Mouse (Mus musculus) forebrain, embryonic 15.5 days (tissue): ENCODE results near the gene Il22ra2. TPM values are rescaled to one million over a fixed set of nuclear protein-coding genes. Genes with fewer than 3 reads are reported as not detected.

Experiments
- ATAC-seq: fragments of 200-750 bp; cut with Nextera tagmentation; replicated peaks from 2 replicates; pipeline ENCODE4 v1.8.0; 2017; ENCODE audit warnings: mild to moderate bottlenecking, moderate TSS enrichment, moderate library complexity
- H3K27ac ChIP-seq: fragments of 300-500 bp; sonication (generic); replicated peaks from 2 replicates; pipeline ENCODE4 v1.5.1; 2015; ENCODE audit warnings: mild to moderate bottlenecking, inconsistent platforms
- H3K27me3 ChIP-seq: fragments of 300-500 bp; sonication (generic); 2 replicates; pipeline ENCODE4 v1.6.1; 2015; ENCODE audit warnings: inconsistent platforms
- H3K36me3 ChIP-seq: fragments of 300-500 bp; sonication (generic); 2 replicates; pipeline ENCODE4 v1.6.1; 2015; ENCODE audit warnings: mild to moderate bottlenecking, inconsistent platforms
- H3K4me1 ChIP-seq: fragments of 300-500 bp; sonication (generic); 2 replicates; pipeline ENCODE4 v1.6.1; 2015; ENCODE audit warnings: inconsistent platforms
- H3K4me2 ChIP-seq: fragments of 300-500 bp; sonication (generic); replicated peaks from 2 replicates; pipeline ENCODE4 v1.6.1; 2015; ENCODE audit warnings: mild to moderate bottlenecking, inconsistent platforms
- H3K4me3 ChIP-seq: fragments of 300-500 bp; sonication (generic); 2 replicates; pipeline ENCODE4 v1.5.1; 2015; ENCODE audit warnings: mild to moderate bottlenecking, inconsistent platforms
- H3K9ac ChIP-seq: fragments of 300-500 bp; sonication (generic); replicated peaks from 2 replicates; pipeline ENCODE4 v1.6.1; 2015; ENCODE audit warnings: mild to moderate bottlenecking, inconsistent platforms
- H3K9me3 ChIP-seq: fragments of 300-500 bp; sonication (generic); 2 replicates; pipeline ENCODE4 v1.6.1; 2016; ENCODE audit warnings: inconsistent platforms
- WGBS: fragments of 180-500 bp; shearing (Covaris S2); methylation state at CpG from one replicate; pipeline ENCODE4 v1.1.7; 2015; ENCODE audit warnings: mixed read lengths; 5-methylcytosine and 5-hydroxymethylcytosine counted together
- polyA plus RNA-seq: library from polyadenylated mRNA; unstranded; fragments of >200 nt; fragmentation: Nextera tagmentation; extraction: Ambion mirVana; gene quantifications from 2 replicates; pipeline ENCODE4 v1.2.1, GENCODE M21; 2015

Gene Il22ra2
- polyA plus RNA-seq, 1 experiment from 2014 or later = not detected

GRCm38 (mm10) chr10:19672015-19672414, 50.2 kb downstream of the Il22ra2 start:
- no peak overlapping the region for H3K4me3 ChIP-seq
- H3K4me1 ChIP-seq = no peaks in the 10 kb centered on the region
- no peak overlapping the region for H3K4me2 ChIP-seq
- H3K36me3 ChIP-seq = no peaks in the 10 kb centered on the region
- no peaks in the 10 kb centered on the region for H3K9me3 ChIP-seq
- H3K27ac ChIP-seq = no peak overlapping the region
- H3K27me3 ChIP-seq = no peaks in the 10 kb centered on the region
- no peak for ATAC-seq
- no peak overlapping the region for H3K9ac ChIP-seq

GRCm38 (mm10) chr10:19673146-19673545, 51.3 kb downstream of the Il22ra2 start:
- Histone ChIP-seq H3K4me2 (no peak overlapping the region), H3K9ac (no peak overlapping the region), H3K4me1 (no peaks in the 10 kb centered on the region), H3K27me3 (no peaks in the 10 kb centered on the region), H3K36me3 (no peaks in the 10 kb centered on the region), H3K27ac (no peak overlapping the region), H3K9me3 (no peaks in the 10 kb centered on the region), H3K4me3 (no peak overlapping the region)
- WGBS = 92% methylated on average over 1 of the region's 1 CpGs
- no peak for ATAC-seq

Other genes starting within 250 kb of the Il22ra2 start
- 14.3 and 16.3 TPM in 2 replicates for gene Ifngr1, start 30.0 kb upstream of the Il22ra2 start, polyA plus RNA-seq
- 0.11 and 0.15 TPM in 2 replicates for gene Il20ra, start 90.6 kb downstream of the Il22ra2 start, polyA plus RNA-seq
- 1.2 and 1.3 TPM in 2 replicates for gene Slc35d3, start 229.5 kb downstream of the Il22ra2 start, polyA plus RNA-seq